Comparison of ENCODE assay signal across 13 mouse cellular contexts in genomic region chr4:54374457-54374856, GRCm38 (mm10).
DNase-seq lines count a peak whose midpoint lies in the region; ATAC-seq lines count a peak whose summit lies in the region.
"Had no signal": no experiment of that assay in that cellular context is flagged by ENCODE, and none has a peak within 500 bp of the region (broad histone marks: within the 10 kb centered on the region; RNA-seq: fewer than 3 reads in every experiment).

No protein-coding gene starts in this region.

- H3K9me3 ChIP-seq in forebrain, embryonic 11.5 days (ENCODE audit: control insufficient read depth, low read length), result no peaks in the 10 kb centered on the region
- H3K9me3 ChIP-seq in forebrain, embryonic 16.5 days (ENCODE audit: control insufficient read depth, low read length), result no peaks in the 10 kb centered on the region
- H3K9me3 ChIP-seq in kidney, embryonic 14.5 days (ENCODE audit: control insufficient read depth, low read length), result no peaks in the 10 kb centered on the region
- H3K9me3 ChIP-seq: stomach, embryonic 15.5 days had no signal

- DNase-seq in forebrain, embryonic 11.5 days (ENCODE audit: low spot score), result peak; percentile 52
- no peak for DNase-seq in kidney, adult 11 months
- DNase-seq in 3T3-L1 (ENCODE audit: low read depth, low spot score), result peak; percentile 72
- DNase-seq in forelimb bud, embryonic 11.5 days (ENCODE audit: low read depth, low spot score), result peak; percentile 54
- no peak for DNase-seq in adrenal gland, adult 2 months
- DNase-seq in gastrocnemius, postnatal 4 days (ENCODE audit: low spot score in 2 of 2), result no peak
- DNase-seq: cerebellum, adult 11-12 months; heart, postnatal 10 days; kidney, postnatal 36 days; thymus, postnatal 36 days had no signal

- ATAC-seq in forebrain, embryonic 11.5 days (replicated peaks; ENCODE audit: low FRiP score), result 0 out of 2 replicates have a peak, but pooled peaks have one; percentile 7
- ATAC-seq in forebrain, embryonic 16.5 days, result no peak
- peak; percentile 81; the same call in 1 of the 2 replicates for ATAC-seq in kidney, embryonic 14.5 days (ENCODE audit: low FRiP score, low TSS enrichment)

- no peaks in the 10 kb centered on the region for H3K36me3 ChIP-seq in forebrain, embryonic 11.5 days (ENCODE audit: control insufficient read depth, insufficient read depth, low read length)
- no peaks in the 10 kb centered on the region for H3K36me3 ChIP-seq in forebrain, embryonic 16.5 days (ENCODE audit: control insufficient read depth, insufficient read depth)
- H3K36me3 ChIP-seq in kidney, embryonic 14.5 days (ENCODE audit: control insufficient read depth, insufficient read depth, low read length), result no peaks in the 10 kb centered on the region
- H3K36me3 ChIP-seq: stomach, embryonic 15.5 days had no signal

- H3K4me1 ChIP-seq in forebrain, embryonic 11.5 days (replicated peaks; ENCODE audit: control insufficient read depth, insufficient read depth, low read length), result peaks cover 11% of the 10 kb centered on the region; the same call in 1 of the 2 replicates
- H3K4me1 ChIP-seq in forebrain, embryonic 16.5 days (replicated peaks; ENCODE audit: control insufficient read depth, insufficient read depth, low read length), result peaks cover 18% of the 10 kb centered on the region
- H3K4me1 ChIP-seq in kidney, embryonic 14.5 days (ENCODE audit: control insufficient read depth, insufficient read depth, low read length), result peaks cover 8% of the 10 kb centered on the region; the same call in 1 of the 2 replicates
- H3K4me1 ChIP-seq: stomach, embryonic 15.5 days had no signal

- H3K4me2 ChIP-seq in forebrain, embryonic 11.5 days (ENCODE audit: low read depth, low read length, severe bottlenecking), result no peak overlapping the region
- no peak overlapping the region for H3K4me2 ChIP-seq in forebrain, embryonic 16.5 days (ENCODE audit: low read length)
- no peak overlapping the region for H3K4me2 ChIP-seq in kidney, embryonic 14.5 days (replicated peaks; ENCODE audit: low read depth, low read length)
- H3K4me2 ChIP-seq: stomach, embryonic 15.5 days had no signal

- WGBS in forebrain, embryonic 11.5 days, result 12% methylated on average over 5 of the region's 5 CpGs
- 25% methylated on average over 5 of the region's 5 CpGs for WGBS in forebrain, embryonic 16.5 days
- WGBS in kidney, embryonic 14.5 days, result 7% methylated on average over 5 of the region's 5 CpGs

- no peak overlapping the region for H3K4me3 ChIP-seq in forebrain, embryonic 11.5 days (ENCODE audit: low read depth, low read length)
- H3K4me3 ChIP-seq in forebrain, embryonic 16.5 days (replicated peaks; ENCODE audit: low read length), result no peak overlapping the region
- H3K4me3 ChIP-seq in kidney, embryonic 14.5 days (ENCODE audit: low read length), result no peak overlapping the region
- H3K4me3 ChIP-seq: stomach, embryonic 15.5 days had no signal

- H3K27ac ChIP-seq in forebrain, embryonic 11.5 days (ENCODE audit: low read depth, low read length), result no peak overlapping the region; the same call in 1 of the 2 replicates
- H3K27ac ChIP-seq in forebrain, embryonic 16.5 days (ENCODE audit: low read length), result no peak overlapping the region
- H3K27ac ChIP-seq in kidney, embryonic 14.5 days (ENCODE audit: low read depth, low read length), result no peak overlapping the region
- H3K27ac ChIP-seq: stomach, embryonic 15.5 days had no signal

- H3K9ac ChIP-seq in forebrain, embryonic 11.5 days (ENCODE audit: low read length), result no peak overlapping the region
- H3K9ac ChIP-seq in forebrain, embryonic 16.5 days (replicated peaks; ENCODE audit: low read depth, low read length), result no peak overlapping the region
- no peak overlapping the region for H3K9ac ChIP-seq in kidney, embryonic 14.5 days (ENCODE audit: low read depth, low read length)
- H3K9ac ChIP-seq: stomach, embryonic 15.5 days had no signal

- no peaks in the 10 kb centered on the region for H3K27me3 ChIP-seq in forebrain, embryonic 11.5 days (ENCODE audit: control insufficient read depth, insufficient read depth, low read length)
- H3K27me3 ChIP-seq in forebrain, embryonic 16.5 days (replicated peaks; ENCODE audit: control insufficient read depth, insufficient read depth, low read length), result no peaks in the 10 kb centered on the region
- no peaks in the 10 kb centered on the region for H3K27me3 ChIP-seq in kidney, embryonic 14.5 days (ENCODE audit: control insufficient read depth, insufficient read depth, low read length)
- H3K27me3 ChIP-seq: stomach, embryonic 15.5 days had no signal

Comparison
In these comparisons a context has a peak if more than half of its experiments do, and no peak if none do; other contexts are left out.
1. DNase-seq: peak in forebrain, embryonic 11.5 days (single experiment), 3T3-L1 (single experiment) and forelimb bud, embryonic 11.5 days (single experiment); none in kidney, adult 11 months (single experiment), adrenal gland, adult 2 months (single experiment) and gastrocnemius, postnatal 4 days (0 of 2).